Mouse (Mus musculus) megakaryocyte, embryonic 14.5 days (primary cell): ENCODE data around the gene Fkbp10. TPM values are rescaled to one million over a fixed set of nuclear protein-coding genes. Genes with fewer than 3 reads are reported as not detected.

ENCODE experiments used
- H3K27me3 ChIP-seq: replicated peaks from 2 replicates; pipeline ENCODE3; 2012; ENCODE audit warnings: inconsistent platforms
- H3K36me3 ChIP-seq: replicated peaks from 2 replicates; pipeline ENCODE3; 2012; ENCODE audit warnings: low read length, inconsistent platforms, mixed read lengths
- H3K4me1 ChIP-seq: 2 replicates; pipeline ENCODE4 v1.6.1; 2012; ENCODE audit warnings: inconsistent platforms
- H3K4me3 ChIP-seq: replicated peaks from 2 replicates; pipeline ENCODE3; 2012; ENCODE audit warnings: moderate library complexity, mild to moderate bottlenecking, inconsistent platforms
- H3K9me3 ChIP-seq: 2 replicates; pipeline ENCODE4 v1.6.1; 2012; ENCODE audit warnings: inconsistent platforms
- FLI1 ChIP-seq: IDR thresholded peaks from 2 replicates; pipeline ENCODE4 v1.6.1; 2012; ENCODE audit warnings: low read length, inconsistent platforms, mixed read lengths
- GATA1 ChIP-seq: IDR thresholded peaks from 3 replicates; pipeline ENCODE4 v1.6.1; 2012; ENCODE audit warnings: mixed read lengths, low read length, inconsistent platforms, borderline replicate concordance
- polyA plus RNA-seq: library from polyadenylated mRNA; stranded (reverse); fragments of >175 nt; gene quantifications from 2 replicates; pipeline ENCODE4 v1.2.3, GENCODE M21; 2012; ENCODE audit warnings: low replicate concordance; ENCODE audit not compliant: insufficient read depth

Fkbp10 gene
- polyA plus RNA-seq, 1 experiment = 0.22 TPM

DNA sequence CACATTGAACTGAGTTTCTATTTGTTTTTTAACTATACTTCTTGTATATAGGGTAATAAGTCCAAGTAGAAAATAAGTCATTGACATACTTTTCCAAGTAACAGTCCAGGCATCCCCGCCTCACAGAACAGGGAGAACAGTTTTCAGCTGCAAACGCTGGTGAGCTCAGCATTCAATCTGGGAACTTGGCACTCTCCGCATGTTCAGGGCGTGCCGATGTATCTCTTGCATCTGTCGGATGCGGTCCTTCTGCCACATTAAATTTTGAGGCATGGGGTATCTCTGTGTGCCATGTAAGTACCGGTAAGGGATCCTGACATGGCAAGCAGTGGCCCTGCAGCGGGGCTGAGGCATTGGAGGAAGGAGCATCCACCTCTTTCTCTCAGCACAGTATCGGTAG is 47.2 kb downstream of the Fkbp10 start:
- H3K36me3 ChIP-seq = peaks cover 64% of the 10 kb centered on the region
- peaks cover 48% of the 10 kb centered on the region for H3K4me1 ChIP-seq
- H3K9me3 ChIP-seq = no peaks in the 10 kb centered on the region
- H3K4me3 ChIP-seq = no peak overlapping the region
- TF ChIP-seq FLI1 = no peak
- no peak for TF ChIP-seq GATA1
- no peaks in the 10 kb centered on the region for H3K27me3 ChIP-seq

DNA sequence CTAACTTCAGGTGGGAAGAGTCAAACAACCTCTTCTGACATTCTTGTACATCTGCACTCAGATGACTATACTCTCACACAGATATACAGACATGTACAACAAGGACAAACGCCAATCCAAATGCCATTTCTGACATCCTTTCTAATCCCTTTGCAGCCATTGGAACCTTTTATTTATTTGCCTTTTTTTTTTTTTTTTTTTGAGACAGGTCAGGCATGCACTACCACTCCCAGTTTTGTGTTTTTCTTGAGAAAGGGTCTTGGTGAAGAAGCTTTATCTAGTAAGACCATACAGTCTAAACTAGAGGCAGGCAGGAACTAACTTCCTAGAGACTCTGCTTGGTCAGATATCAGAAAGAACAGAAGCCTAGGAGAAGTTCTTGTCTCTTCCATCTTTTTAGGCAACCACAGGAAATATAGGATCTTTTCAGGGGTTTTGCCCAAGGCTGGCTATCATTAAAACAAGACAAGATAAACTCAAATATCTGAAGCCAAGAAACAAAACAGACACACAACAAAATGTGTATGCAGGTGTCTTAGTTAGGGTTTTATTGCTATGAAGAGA is 49.8 kb downstream of the Fkbp10 start:
- Histone ChIP-seq H3K4me3 (no peak overlapping the region), H3K9me3 (no peaks in the 10 kb centered on the region), H3K36me3 (peaks cover 55% of the 10 kb centered on the region), H3K27me3 (no peaks in the 10 kb centered on the region), H3K4me1 (peaks cover 62% of the 10 kb centered on the region)
- TF ChIP-seq FLI1 = no peak
- TF ChIP-seq GATA1 = no peak

DNA sequence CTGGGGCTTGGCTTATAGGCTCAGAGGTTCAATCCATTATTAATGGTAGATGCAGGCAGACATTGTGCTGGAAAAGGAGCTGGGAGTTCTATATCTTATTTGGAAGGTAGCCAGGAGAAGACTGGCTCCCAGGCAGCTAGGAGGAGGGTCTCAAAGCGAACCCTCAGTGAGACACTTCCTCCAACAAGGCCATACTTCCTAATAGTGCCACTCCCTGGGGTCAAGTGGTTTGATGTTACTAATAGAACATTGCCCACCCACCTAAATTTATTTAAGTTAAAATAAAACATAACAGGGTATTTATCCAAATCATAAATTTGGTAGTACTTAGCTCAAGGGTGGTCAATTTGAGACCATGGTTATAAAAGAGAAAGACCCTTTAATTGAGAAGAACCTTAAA is 50.3 kb downstream of the Fkbp10 start:
- TF ChIP-seq FLI1 (no peak), GATA1 (no peak)

DNA sequence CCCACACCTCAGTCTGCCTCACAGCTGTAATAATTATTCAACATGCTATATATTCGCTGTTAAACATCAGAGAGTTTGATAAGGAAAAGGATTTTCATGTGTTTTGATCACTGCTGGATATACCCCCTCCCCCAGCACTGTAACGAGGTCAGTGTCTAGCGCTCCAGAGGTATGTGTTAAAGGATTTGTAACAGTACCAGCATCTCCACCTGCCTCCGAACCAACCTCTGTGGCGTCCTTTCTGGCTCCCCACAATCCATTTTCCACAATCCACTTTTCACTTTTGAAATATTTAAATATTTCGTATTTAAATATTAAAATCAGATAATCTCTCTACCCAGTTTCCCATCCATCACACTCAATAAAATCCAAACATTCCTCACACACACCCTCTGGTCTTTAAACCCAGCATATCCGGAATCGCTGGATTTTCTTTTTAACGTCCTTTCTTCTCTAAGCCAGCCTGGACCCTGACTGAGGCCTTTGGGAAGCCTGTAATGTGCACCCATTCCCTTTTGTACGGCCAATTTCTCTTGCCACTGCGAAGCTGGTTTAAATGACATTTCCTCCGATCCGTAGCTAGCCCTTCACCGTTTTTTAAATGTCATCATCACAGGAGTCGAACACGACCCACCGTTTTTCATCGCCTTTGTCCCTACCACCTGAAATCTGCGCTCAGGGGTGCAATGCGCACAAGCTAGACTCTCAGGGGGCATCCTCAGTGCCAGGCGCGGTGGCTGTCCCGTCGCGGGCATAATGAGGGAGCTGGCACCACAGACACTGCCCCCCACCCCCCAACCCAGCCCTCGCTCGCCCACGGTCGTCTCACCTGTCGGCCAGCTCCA is 56.1 kb downstream of the Fkbp10 start:
- Histone ChIP-seq H3K4me1 (peaks cover 42% of the 10 kb centered on the region), H3K9me3 (no peaks in the 10 kb centered on the region), H3K27me3 (no peaks in the 10 kb centered on the region), H3K4me3 (peak overlapping the region; percentile 97), H3K36me3 (peaks cover 35% of the 10 kb centered on the region)
- no peak for TF ChIP-seq FLI1
- no peak for TF ChIP-seq GATA1

More for the DNA sequence above, 50.3 kb downstream of the Fkbp10 start:
- Histone ChIP-seq H3K4me3 (no peak overlapping the region), H3K27me3 (no peaks in the 10 kb centered on the region), H3K4me1 (peaks cover 68% of the 10 kb centered on the region), H3K9me3 (no peaks in the 10 kb centered on the region), H3K36me3 (peaks cover 50% of the 10 kb centered on the region)

DNA sequence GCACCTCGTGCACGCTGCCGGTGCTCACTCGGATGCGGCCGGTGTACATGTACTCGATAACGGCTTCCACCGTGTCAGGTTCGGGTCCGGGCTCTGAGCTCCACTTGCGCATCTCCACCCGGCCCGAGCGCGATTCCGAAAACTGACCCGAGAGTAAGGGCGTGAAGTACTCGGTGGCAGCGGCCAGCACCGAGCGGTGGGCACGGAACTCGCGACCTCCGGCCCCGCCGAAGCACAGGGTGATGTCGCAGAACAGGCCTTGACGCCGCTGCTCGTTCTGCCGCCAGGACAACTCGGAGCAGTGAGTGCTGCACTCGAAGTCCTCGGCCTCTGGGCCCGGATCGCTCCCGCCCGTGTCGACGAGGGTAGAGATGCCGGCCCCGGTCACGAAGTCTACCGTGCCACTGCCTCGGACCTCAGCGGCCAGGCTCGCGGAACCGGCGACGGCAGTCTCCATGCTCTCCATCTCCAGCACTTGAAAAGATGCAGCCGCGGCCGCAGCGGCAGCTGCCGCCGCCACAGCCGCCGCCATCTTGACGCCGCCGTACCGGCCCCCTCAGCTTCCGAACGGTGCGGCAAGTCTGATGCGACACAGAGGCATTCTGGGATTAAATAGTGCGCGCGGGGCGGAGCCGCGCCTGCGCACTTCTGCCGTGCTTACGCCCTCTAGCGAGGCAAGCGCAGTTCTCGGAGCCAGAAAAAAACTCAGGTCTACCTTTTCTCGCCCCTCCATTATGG is 56.9 kb downstream of the Fkbp10 start, which contains the start of gene Klhl11:
Gene Klhl11, minus strand, starts transcription at position 545 of the 738 bp plus-strand sequence.
- Histone ChIP-seq H3K27me3 (no peaks in the 10 kb centered on the region), H3K4me3 (peak within 1 kb of the TSS; percentile 97), H3K4me1 (peaks cover 36% of the 10 kb centered on the region), H3K36me3 (peaks cover 38% of the 10 kb centered on the region), H3K9me3 (no peaks in the 10 kb centered on the region)
- TF ChIP-seq FLI1 = no peak
- TF ChIP-seq GATA1 = no peak

DNA sequence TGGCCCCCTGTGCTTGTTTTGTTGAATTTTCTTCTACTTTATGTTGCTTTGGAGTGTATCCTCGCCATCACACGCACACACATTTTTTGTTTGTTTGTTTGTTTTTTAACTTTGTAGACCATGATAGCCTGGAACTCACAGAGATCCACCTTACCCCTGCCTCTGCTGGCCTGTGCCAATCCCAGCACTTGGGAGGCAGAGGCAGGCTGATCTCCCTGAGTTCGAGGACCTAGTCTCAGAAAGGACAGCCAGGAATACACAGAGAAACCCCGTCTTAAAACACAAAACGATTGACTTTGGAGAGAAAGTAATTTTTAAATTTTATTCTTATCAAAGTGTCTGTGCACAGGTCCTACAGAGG is 57.4 kb downstream of the Fkbp10 start:
- Histone ChIP-seq H3K27me3 (no peaks in the 10 kb centered on the region), H3K36me3 (peaks cover 41% of the 10 kb centered on the region), H3K4me1 (peaks cover 36% of the 10 kb centered on the region), H3K4me3 (peak overlapping the region; percentile 97), H3K9me3 (no peaks in the 10 kb centered on the region)
- TF ChIP-seq FLI1 = no peak
- no peak for TF ChIP-seq GATA1

Other genes starting within 250 kb of the Fkbp10 start
- gene Krt9, start 222.5 kb upstream of the Fkbp10 start, polyA plus RNA-seq = not detected in 2 replicates
- 1.2 TPM in 1 of 2 replicates, not detected in the other for gene Krt14, start 208.1 kb upstream of the Fkbp10 start, polyA plus RNA-seq
- not detected in 2 replicates for gene Krt16, start 166.8 kb upstream of the Fkbp10 start, polyA plus RNA-seq
- 0.08 and 2.6 TPM in 2 replicates for gene Krt17, start 154.7 kb upstream of the Fkbp10 start, polyA plus RNA-seq
- gene Krt42, start 145.8 kb upstream of the Fkbp10 start, polyA plus RNA-seq = not detected in 2 replicates
- 123 and 768 TPM in 2 replicates for gene Eif1, start 95.8 kb upstream of the Fkbp10 start, polyA plus RNA-seq
- not detected in 2 replicates for gene Gast, start 81.3 kb upstream of the Fkbp10 start, polyA plus RNA-seq
- 0.06 TPM in 1 of 2 replicates, not detected in the other for gene Hap1, start 59.6 kb upstream of the Fkbp10 start, polyA plus RNA-seq
- 6.4 and 9.4 TPM in 2 replicates for gene Jup, start 17.9 kb upstream of the Fkbp10 start, polyA plus RNA-seq
- not detected in 2 replicates for gene P3h4, start 861 bp upstream of the Fkbp10 start, polyA plus RNA-seq
- 48.3 and 86.4 TPM in 2 replicates for gene Nt5c3b, start 26.1 kb downstream of the Fkbp10 start, polyA plus RNA-seq
- 0.56 TPM in 1 of 2 replicates, not detected in the other for gene Klhl10, start 26.2 kb downstream of the Fkbp10 start, polyA plus RNA-seq
- 1.6 TPM in 1 of 2 replicates, not detected in the other for gene Klhl11, start 57.0 kb downstream of the Fkbp10 start, polyA plus RNA-seq
- gene Acly, start 112.3 kb downstream of the Fkbp10 start, polyA plus RNA-seq = 7.2 and 21.1 TPM in 2 replicates
- gene Ttc25, start 129.9 kb downstream of the Fkbp10 start, polyA plus RNA-seq = 0.29 TPM in 1 of 2 replicates, not detected in the other
- 13.3 and 17.1 TPM in 2 replicates for gene Cnp, start 159.2 kb downstream of the Fkbp10 start, polyA plus RNA-seq
- gene Nkiras2, start 203.5 kb downstream of the Fkbp10 start, polyA plus RNA-seq = 62.7 and 103 TPM in 2 replicates
- 1.8 and 86.6 TPM in 2 replicates for gene Dnajc7, start 204.5 kb downstream of the Fkbp10 start, polyA plus RNA-seq